Mouse (Mus musculus) common myeloid progenitor, adult 5-6 weeks (primary cell): ENCODE data around the gene Kpna7. TPM values are rescaled to one million over a fixed set of nuclear protein-coding genes. Genes with fewer than 3 reads are reported as not detected.

Experiments used
- ATAC-seq: replicated peaks from 2 replicates; pipeline ENCODE4 v1.8.0; 2016; ENCODE audit warnings: low read depth, mild to moderate bottlenecking, moderate TSS enrichment, inconsistent platforms; ENCODE audit not compliant: poor library complexity, severe bottlenecking
- total RNA-seq: library from RNA; stranded (forward); fragments of 200-1000, 187-1606 nt; gene quantifications from 2 replicates; pipeline ENCODE4 v1.2.3, GENCODE M21; 2017

Kpna7 gene
- total RNA-seq, 1 experiment from 2014 or later, result not detected

DNA sequence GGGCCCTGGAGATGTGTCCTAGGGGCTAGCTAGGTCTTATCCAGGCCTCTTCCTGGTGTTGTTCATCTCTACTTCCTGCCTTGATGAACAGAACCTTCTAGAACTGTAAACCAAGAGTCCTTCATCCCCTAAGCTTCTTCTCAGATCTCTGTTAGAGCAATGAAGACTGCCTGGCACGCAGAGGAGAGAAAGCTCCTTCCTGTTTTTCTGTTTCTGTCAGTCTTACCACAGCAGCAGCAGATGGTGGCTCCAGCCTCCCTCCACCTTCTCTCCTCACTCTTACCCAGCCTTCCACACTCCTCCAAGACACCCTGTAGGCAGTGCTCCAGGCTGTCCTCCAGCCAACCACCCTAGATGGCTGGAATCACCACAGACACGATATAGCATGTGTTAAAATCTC lies 146.5 kb downstream of the Kpna7 start:
- peak; percentile 81 for ATAC-seq

Other genes with a start within 250 kb of the Kpna7 start
- gene Smurf1, start 118.2 kb downstream of the Kpna7 start, total RNA-seq, result 3.1 and 4.4 TPM in 2 replicates
- gene Gm4871, start 51.3 kb downstream of the Kpna7 start, total RNA-seq, result not detected in 2 replicates
- not detected in 2 replicates for gene 1700018F24Rik, start 41.0 kb downstream of the Kpna7 start, total RNA-seq
- 57.1 and 89.3 TPM in 2 replicates for gene Arpc1a, start 200 bp downstream of the Kpna7 start, total RNA-seq
- gene Arpc1b, start 30.2 kb upstream of the Kpna7 start, total RNA-seq, result 144 and 160 TPM in 2 replicates
- gene Pdap1, start 56.2 kb upstream of the Kpna7 start, total RNA-seq, result 164 and 249 TPM in 2 replicates
- 188 and 253 TPM in 2 replicates for gene Bud31, start 56.3 kb upstream of the Kpna7 start, total RNA-seq
- gene Ptcd1, start 83.1 kb upstream of the Kpna7 start, total RNA-seq, result 15.1 and 15.3 TPM in 2 replicates
- gene Cpsf4, start 83.2 kb upstream of the Kpna7 start, total RNA-seq, result 38.3 and 45.7 TPM in 2 replicates
- gene Atp5j2, start 108.0 kb upstream of the Kpna7 start, total RNA-seq, result 130 and 141 TPM in 2 replicates
- 21.9 and 22.0 TPM in 2 replicates for gene Zkscan14, start 117.8 kb upstream of the Kpna7 start, total RNA-seq
- gene Zkscan5, start 120.5 kb upstream of the Kpna7 start, total RNA-seq, result 6.9 and 7.2 TPM in 2 replicates
- 43.1 and 58.1 TPM in 2 replicates for gene Zfp655, start 147.7 kb upstream of the Kpna7 start, total RNA-seq
- 6.2 and 11.1 TPM in 2 replicates for gene Zscan25, start 196.5 kb upstream of the Kpna7 start, total RNA-seq